In genomic region chr6:143425182-143425829, GRCm38 (mm10) we compare ENCODE assay signal across 13 mouse cellular contexts.
A peak's percentile ranks its signal among the peaks of the same experiment; 100 is the strongest.
DNase-seq lines count a peak whose midpoint lies in the region; ATAC-seq lines count a peak whose summit lies in the region.
"Had no signal": no experiment of that assay in that cellular context is flagged by ENCODE, and none has a peak within 500 bp of the region (broad histone marks: within the 10 kb centered on the region; RNA-seq: fewer than 3 reads in every experiment).

No protein-coding gene starts in this region.

- no peaks in the 10 kb centered on the region for H3K36me3 ChIP-seq in liver, embryonic 13.5 days
- H3K36me3 ChIP-seq in liver, embryonic 12.5 days: no peaks in the 10 kb centered on the region
- H3K36me3 ChIP-seq in embryonic facial prominence, embryonic 15.5 days: no peaks in the 10 kb centered on the region
- H3K36me3 ChIP-seq: forebrain, embryonic 12.5 days had no signal

- 0 out of 2 replicates have a peak, but pooled peaks cover 6% of the 10 kb centered on the region for H3K9me3 ChIP-seq in liver, embryonic 13.5 days (replicated peaks)
- 0 out of 2 replicates have a peak, but pooled peaks cover 4% of the 10 kb centered on the region for H3K9me3 ChIP-seq in liver, embryonic 12.5 days (replicated peaks)
- H3K9me3 ChIP-seq in embryonic facial prominence, embryonic 15.5 days (replicated peaks): no peaks in the 10 kb centered on the region
- H3K9me3 ChIP-seq: forebrain, embryonic 12.5 days had no signal

- intact Hi-C loops in gastrocnemius, postnatal 14 days (cut with DNase I; ENCODE audit: low total_unique reads): no loop called here

- no peak for DNase-seq in liver, embryonic 13.5 days
- DNase-seq in large intestine, adult 2 months (ENCODE audit: low read depth, low spot score): peak; percentile 35
- peak; percentile 37 for DNase-seq in naive thymus-derived CD4-positive, alpha-beta T cell, adult 2 months (ENCODE audit: low read depth)
- no peak for DNase-seq in cerebellum, postnatal 25 days
- no peak for DNase-seq in cerebellum, adult 11 months
- DNase-seq in gastrocnemius, postnatal 14 days: no peak
- DNase-seq: adrenal gland, postnatal 36 days; cerebellum, postnatal 10 days; kidney, adult 9 months had no signal

- no peak for ATAC-seq in liver, embryonic 13.5 days (ENCODE audit: low read depth)
- no peak for ATAC-seq in liver, embryonic 12.5 days
- no peak for ATAC-seq in embryonic facial prominence, embryonic 15.5 days (ENCODE audit: insufficient number of reproducible peaks, low FRiP score, low TSS enrichment, low read depth)
- ATAC-seq: midbrain, embryonic 16.5 days had no signal

- no peak overlapping the region for H3K27ac ChIP-seq in liver, embryonic 13.5 days
- H3K27ac ChIP-seq in liver, embryonic 12.5 days: no peak overlapping the region
- H3K27ac ChIP-seq in embryonic facial prominence, embryonic 15.5 days (replicated peaks): no peak overlapping the region
- H3K27ac ChIP-seq: forebrain, embryonic 12.5 days had no signal

- H3K4me3 ChIP-seq in liver, embryonic 13.5 days (replicated peaks): no peak overlapping the region
- no peak overlapping the region for H3K4me3 ChIP-seq in liver, embryonic 12.5 days
- peak overlapping the region; percentile 7; the same call in 1 of the 2 replicates for H3K4me3 ChIP-seq in embryonic facial prominence, embryonic 15.5 days (replicated peaks)
- H3K4me3 ChIP-seq: forebrain, embryonic 12.5 days had no signal

- H3K9ac ChIP-seq in liver, embryonic 13.5 days: no peak overlapping the region
- no peak overlapping the region for H3K9ac ChIP-seq in liver, embryonic 12.5 days
- no peak overlapping the region for H3K9ac ChIP-seq in embryonic facial prominence, embryonic 15.5 days
- H3K9ac ChIP-seq: forebrain, embryonic 12.5 days had no signal

- 56% methylated on average over 17 of the region's 17 CpGs for WGBS in liver, embryonic 13.5 days (ENCODE audit: insufficient replicate concordance)
- 66% methylated on average over 17 of the region's 17 CpGs for WGBS in liver, embryonic 12.5 days (ENCODE audit: insufficient replicate concordance)
- WGBS in embryonic facial prominence, embryonic 15.5 days: 40% methylated on average over 17 of the region's 17 CpGs
- WGBS in large intestine, adult 2 months: 6% methylated on average over 17 of the region's 17 CpGs

- H3K27me3 ChIP-seq in liver, embryonic 13.5 days: no peaks in the 10 kb centered on the region
- H3K27me3 ChIP-seq in liver, embryonic 12.5 days (replicated peaks): no peaks in the 10 kb centered on the region
- H3K27me3 ChIP-seq in embryonic facial prominence, embryonic 15.5 days: peaks cover 29% of the 10 kb centered on the region
- H3K27me3 ChIP-seq: forebrain, embryonic 12.5 days had no signal

- H3K4me2 ChIP-seq in liver, embryonic 13.5 days: peak overlapping the region; percentile 24; the same call in 1 of the 2 replicates
- no peak overlapping the region for H3K4me2 ChIP-seq in liver, embryonic 12.5 days
- H3K4me2 ChIP-seq in embryonic facial prominence, embryonic 15.5 days (replicated peaks): peak overlapping the region; percentile 19; the same call in 1 of the 2 replicates
- H3K4me2 ChIP-seq: forebrain, embryonic 12.5 days had no signal

- H3K4me1 ChIP-seq in liver, embryonic 13.5 days (replicated peaks): no peaks in the 10 kb centered on the region
- H3K4me1 ChIP-seq in liver, embryonic 12.5 days: no peaks in the 10 kb centered on the region
- no peaks in the 10 kb centered on the region; the same call in 1 of the 2 replicates for H3K4me1 ChIP-seq in embryonic facial prominence, embryonic 15.5 days
- H3K4me1 ChIP-seq: forebrain, embryonic 12.5 days had no signal

Comparison
In these comparisons a context has a peak if more than half of its experiments do, and no peak if none do; other contexts are left out.
1. DNase-seq: peak in large intestine, adult 2 months (single experiment) and naive thymus-derived CD4-positive, alpha-beta T cell, adult 2 months (single experiment); none in liver, embryonic 13.5 days (single experiment), cerebellum, postnatal 25 days (0 of 2), cerebellum, adult 11 months (single experiment) and gastrocnemius, postnatal 14 days (single experiment).